Mouse (Mus musculus) olfactory bulb, adult 2 months (tissue): Measurements from ENCODE around the gene Mapk6.

Experiments used
- CTCF ChIP-seq: fragments of 200-500 bp; IDR thresholded peaks from 2 replicates; pipeline ENCODE4 v1.5.1; 2012; ENCODE audit warnings: low read depth, mild to moderate bottlenecking, low read length, moderate library complexity; ENCODE audit not compliant: insufficient read depth
- POLR2A ChIP-seq: fragments of 200-500 bp; IDR thresholded peaks from 2 replicates; pipeline ENCODE4 v1.6.1; 2012; ENCODE audit warnings: mild to moderate bottlenecking, low read depth, low read length, moderate library complexity; ENCODE audit not compliant: insufficient read depth

DNA sequence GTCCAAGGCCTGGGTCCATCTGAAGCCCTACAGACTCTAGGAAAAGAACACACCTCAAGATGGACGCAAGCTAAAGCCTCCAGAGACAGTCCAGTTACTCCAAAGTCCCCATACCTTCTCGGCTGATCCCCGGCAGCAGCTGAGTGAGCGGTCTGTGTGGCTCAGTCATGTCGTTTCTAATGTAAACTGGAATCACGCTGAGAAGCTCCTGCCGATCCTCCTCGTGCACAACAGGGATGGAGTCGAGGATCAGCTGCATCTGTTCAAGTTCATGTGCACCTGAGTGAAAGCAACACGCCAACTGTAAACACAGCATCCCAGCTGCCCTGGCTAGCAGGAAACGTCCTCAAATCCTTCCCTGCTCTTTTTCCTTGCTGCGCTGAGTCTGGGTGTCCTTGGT, 16.6 kb downstream of the Mapk6 start:
- TF ChIP-seq CTCF (no peak), POLR2A (no peak)
